Mouse (Mus musculus) heart, embryonic 10.5 days (tissue): Measurements from ENCODE around the gene Ubap2l. TPM values are rescaled to one million over a fixed set of nuclear protein-coding genes. Genes with fewer than 3 reads are reported as not detected.
A peak's percentile ranks its signal among the peaks of the same experiment; 100 is the strongest.

Experiments
- DNase-seq: peaks from one replicate; pipeline ENCODE4 v3.0.0-alpha.2; 2017; ENCODE audit warnings: low spot score
- H3K27ac ChIP-seq: fragments of 300-500 bp; sonication (generic); 2 replicates; pipeline ENCODE4 v1.5.1; 2016; ENCODE audit warnings: mild to moderate bottlenecking
- H3K27me3 ChIP-seq: fragments of 300-500 bp; sonication (generic); 2 replicates; pipeline ENCODE4 v1.6.1; 2016; ENCODE audit warnings: mild to moderate bottlenecking; ENCODE audit not compliant: poor library complexity, insufficient read depth, severe bottlenecking
- H3K36me3 ChIP-seq: fragments of 300-500 bp; sonication (generic); 2 replicates; pipeline ENCODE4 v1.6.1; 2016; ENCODE audit warnings: mild to moderate bottlenecking, moderate library complexity
- H3K4me1 ChIP-seq: fragments of 300-500 bp; sonication (generic); 2 replicates; pipeline ENCODE4 v1.6.1; 2016; ENCODE audit warnings: mild to moderate bottlenecking
- H3K4me3 ChIP-seq: fragments of 300-500 bp; sonication (generic); 2 replicates; pipeline ENCODE4 v1.5.1; 2016; ENCODE audit warnings: mild to moderate bottlenecking, moderate library complexity
- H3K9me3 ChIP-seq: fragments of 300-500 bp; sonication (generic); 2 replicates; pipeline ENCODE4 v1.6.1; 2016; ENCODE audit warnings: mild to moderate bottlenecking, moderate library complexity
- WGBS: fragments of 180-500 bp; shearing (Covaris S2); methylation state at CpG from one replicate; pipeline ENCODE4 v1.1.7; 2016; 5-methylcytosine and 5-hydroxymethylcytosine counted together
- microRNA counts: library from miRNA; unstranded; fragments of <30 nt; microRNA quantifications from one replicate; lab custom pipeline; 2017
- microRNA-seq: library from miRNA; unstranded; fragments of <30 nt; microRNA quantifications from one replicate; pipeline ENCODE4, GENCODE M21; 2017
- polyA plus RNA-seq: library from polyadenylated mRNA; unstranded; fragments of >200 nt; fragmentation: Nextera tagmentation; extraction: Ambion mirVana; gene quantifications from 2 replicates; pipeline ENCODE4 v1.2.1, GENCODE M21; 2016

Gene Ubap2l
- polyA plus RNA-seq, 1 experiment from 2014 or later: 197 TPM

GRCm38 (mm10) chr3:89962059-89962750, 90.2 kb downstream of the Ubap2l start:
- H3K27me3 ChIP-seq: no peaks in the 10 kb centered on the region

DNA sequence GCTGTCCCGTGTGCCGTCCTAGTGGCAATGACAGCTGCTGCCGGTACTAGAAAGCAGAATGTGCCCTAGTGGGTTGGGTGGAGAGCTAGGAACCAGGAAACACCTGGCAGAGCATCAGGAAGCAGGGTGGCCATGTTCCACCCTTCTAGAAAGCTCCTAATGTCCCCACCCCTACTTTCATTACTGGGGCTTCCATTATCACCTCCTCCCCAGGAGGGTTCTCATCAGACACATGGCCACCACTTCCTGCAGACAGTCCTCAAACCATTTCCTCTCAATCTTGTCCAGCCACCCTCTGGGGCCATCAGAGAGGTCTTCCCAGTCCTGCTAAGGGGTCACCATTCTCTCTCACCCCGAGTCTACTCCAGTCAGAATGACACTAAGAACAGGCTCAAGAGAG, 91.0 kb downstream of the Ubap2l start:
- no peaks in the 10 kb centered on the region for H3K9me3 ChIP-seq
- WGBS: 37% methylated on average over 4 of the region's 4 CpGs
- no peak for DNase-seq
- H3K4me3 ChIP-seq: peak overlapping the region; percentile 94
- no peaks in the 10 kb centered on the region for H3K27me3 ChIP-seq
- H3K36me3 ChIP-seq: peaks cover 36% of the 10 kb centered on the region
- peak overlapping the region; percentile 96 for H3K27ac ChIP-seq
- peaks cover 56% of the 10 kb centered on the region for H3K4me1 ChIP-seq

More at GRCm38 (mm10) chr3:89962059-89962750, 90.2 kb downstream of the Ubap2l start:
- no peak for DNase-seq
- no peaks in the 10 kb centered on the region for H3K9me3 ChIP-seq
- H3K4me3 ChIP-seq: peak overlapping the region; percentile 94
- peaks cover 29% of the 10 kb centered on the region for H3K36me3 ChIP-seq
- 3% methylated on average over 14 of the region's 14 CpGs for WGBS
- H3K4me1 ChIP-seq: peaks cover 56% of the 10 kb centered on the region
- H3K27ac ChIP-seq: peak overlapping the region; percentile 96

DNA sequence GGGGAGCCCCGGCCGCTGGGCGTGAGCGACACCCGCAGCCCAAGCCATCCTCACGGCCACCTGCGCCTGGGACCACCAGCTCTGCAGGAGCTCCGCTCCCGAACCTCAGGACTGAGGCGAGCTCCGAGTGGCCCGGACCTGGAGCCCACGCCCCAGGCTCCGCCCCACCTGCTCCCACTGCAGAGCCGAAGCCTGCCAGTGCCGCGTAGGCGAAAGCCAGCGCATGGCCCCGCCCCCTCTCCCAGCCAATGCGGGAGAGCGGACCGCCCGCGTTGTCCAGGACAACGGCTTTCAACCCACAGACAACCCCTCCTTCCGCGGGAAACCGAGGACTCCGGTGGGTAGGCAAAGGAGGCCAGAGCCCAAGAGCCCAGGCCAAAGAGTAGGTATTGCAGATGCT, 92.0 kb downstream of the Ubap2l start:
- peaks cover 56% of the 10 kb centered on the region for H3K4me1 ChIP-seq
- H3K27ac ChIP-seq: peak overlapping the region; percentile 83
- H3K36me3 ChIP-seq: peaks cover 46% of the 10 kb centered on the region
- no peaks in the 10 kb centered on the region for H3K9me3 ChIP-seq
- peak; percentile 94 for DNase-seq
- WGBS: 0% methylated on average over 30 of the region's 30 CpGs
- H3K27me3 ChIP-seq: no peaks in the 10 kb centered on the region
- H3K4me3 ChIP-seq: peak overlapping the region; percentile 94

GRCm38 (mm10) chr3:89959435-89959834, 93.0 kb downstream of the Ubap2l start:
- no peaks in the 10 kb centered on the region for H3K27me3 ChIP-seq
- peaks cover 55% of the 10 kb centered on the region for H3K36me3 ChIP-seq
- H3K4me1 ChIP-seq: peaks cover 47% of the 10 kb centered on the region
- H3K4me3 ChIP-seq: no peak overlapping the region; the same call in 1 of the 2 replicates
- 71% methylated on average over 4 of the region's 4 CpGs for WGBS
- DNase-seq: no peak
- H3K9me3 ChIP-seq: no peaks in the 10 kb centered on the region
- no peak overlapping the region; the same call in 1 of the 2 replicates for H3K27ac ChIP-seq

DNA sequence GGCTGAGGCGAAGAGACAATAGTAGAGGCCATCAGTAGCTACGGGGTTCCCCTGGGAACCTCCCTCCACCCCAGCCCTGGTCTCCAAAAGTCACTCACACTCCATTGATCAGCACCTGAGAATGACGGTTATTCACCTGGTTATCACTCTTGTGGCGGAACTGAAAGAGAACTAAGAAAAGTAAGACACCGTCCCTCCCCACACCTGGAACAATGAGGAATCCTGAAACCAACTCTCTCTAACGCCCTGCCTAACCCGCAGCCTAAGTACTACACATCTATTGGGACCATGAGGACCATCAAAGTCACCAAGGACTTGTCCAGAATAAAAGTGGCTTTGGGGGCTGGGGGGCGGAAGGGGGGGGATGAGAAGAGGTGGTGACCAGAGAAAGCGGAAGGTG, 94.5 kb downstream of the Ubap2l start:
- Histone ChIP-seq H3K27ac (no peak overlapping the region), H3K27me3 (no peaks in the 10 kb centered on the region), H3K4me1 (peaks cover 39% of the 10 kb centered on the region), H3K4me3 (no peak overlapping the region), H3K36me3 (peaks cover 70% of the 10 kb centered on the region), H3K9me3 (no peaks in the 10 kb centered on the region)
- WGBS: 93% methylated on average over 9 of the region's 9 CpGs
- DNase-seq: no peak

GRCm38 (mm10) chr3:89956177-89956971, 96.1 kb downstream of the Ubap2l start:
- H3K4me1 ChIP-seq: peaks cover 29% of the 10 kb centered on the region
- peaks cover 85% of the 10 kb centered on the region for H3K36me3 ChIP-seq
- no peaks in the 10 kb centered on the region for H3K9me3 ChIP-seq
- H3K27ac ChIP-seq: no peak overlapping the region
- H3K4me3 ChIP-seq: no peak overlapping the region
- no peaks in the 10 kb centered on the region for H3K27me3 ChIP-seq
- no peak for DNase-seq
- 91% methylated on average over 7 of the region's 7 CpGs for WGBS

- Histone ChIP-seq H3K4me1 (0 out of 2 replicates have a peak, but pooled peaks cover 2% of the 10 kb centered on the region), H3K27ac (no peak overlapping the region), H3K4me3 (no peak overlapping the region), H3K27me3 (no peaks in the 10 kb centered on the region), H3K9me3 (no peaks in the 10 kb centered on the region), H3K36me3 (peaks cover 98% of the 10 kb centered on the region)
- WGBS: 8% methylated on average over 4 of the region's 4 CpGs
- peak; percentile 89 for DNase-seq
These were observed 99.0 kb downstream of the Ubap2l start for GRCm38 (mm10) chr3:89953420-89953819.

MicroRNA genes within 50 kb of the gene (microRNA counts, 519-probe panel; counts per million panel counts)
- microRNA mmu-miR-190b (lab: Ali Mortazavi, UCI): not detected

Small RNA genes lying within 50 kb of the gene (microRNA-seq; reads per million reads assigned to microRNA genes)
- 16.2 reads per million, percentile 30 among the genes with 10 or more reads in this experiment for gene Mir190b
- not detected for gene Mir7669

Other genes starting within 250 kb of the Ubap2l start
- gene She, start 221.3 kb downstream of the Ubap2l start, polyA plus RNA-seq: 5.4 and 5.9 TPM in 2 replicates
- gene Il6ra, start 139.4 kb downstream of the Ubap2l start, polyA plus RNA-seq: 0.28 and 0.48 TPM in 2 replicates
- 15.3 and 17.7 TPM in 2 replicates for gene Atp8b2, start 89.1 kb downstream of the Ubap2l start, polyA plus RNA-seq
- gene Hax1, start 53.8 kb downstream of the Ubap2l start, polyA plus RNA-seq: 114 and 150 TPM in 2 replicates
- 172 and 185 TPM in 2 replicates for gene 4933434E20Rik, start 992 bp downstream of the Ubap2l start, polyA plus RNA-seq
- gene Tpm3, start 20.0 kb upstream of the Ubap2l start, polyA plus RNA-seq: 391 and 489 TPM in 2 replicates
- 0.46 and 0.48 TPM in 2 replicates for gene Nup210l, start 51.5 kb upstream of the Ubap2l start, polyA plus RNA-seq
- gene Rps27, start 161.0 kb upstream of the Ubap2l start, polyA plus RNA-seq: 807 and 845 TPM in 2 replicates
- gene Rab13, start 161.1 kb upstream of the Ubap2l start, polyA plus RNA-seq: 27.9 and 29.2 TPM in 2 replicates
- gene Jtb, start 179.0 kb upstream of the Ubap2l start, polyA plus RNA-seq: 75.1 and 92.0 TPM in 2 replicates
- 2.1 and 2.2 TPM in 2 replicates for gene Creb3l4, start 190.9 kb upstream of the Ubap2l start, polyA plus RNA-seq
- 51.3 and 79.6 TPM in 2 replicates for gene Slc39a1, start 195.5 kb upstream of the Ubap2l start, polyA plus RNA-seq
- 14.4 and 21.6 TPM in 2 replicates for gene Crtc2, start 201.5 kb upstream of the Ubap2l start, polyA plus RNA-seq
- gene Dennd4b, start 212.6 kb upstream of the Ubap2l start, polyA plus RNA-seq: 4.6 and 7.0 TPM in 2 replicates
- 10.6 and 11.8 TPM in 2 replicates for gene Gatad2b, start 240.6 kb upstream of the Ubap2l start, polyA plus RNA-seq